Mouse (Mus musculus): Measurements from ENCODE around the gene Atp6v0c.

Atp6v0c gene

GRCm38 (mm10) chr17:24169317-24170065 is at the start of gene Atp6v0c:
Atp6v0c (minus strand) TSS chr17:24169702.
- in situ Hi-C loops (cut with MboI, MseI), result no loop called here

GRCm38 (mm10) chr17:24216836-24217235 is 47.3 kb upstream of the Atp6v0c start:
- in situ Hi-C loops (cut with MboI, MseI), result no loop called here

GRCm38 (mm10) chr17:24213186-24213585 is 43.7 kb upstream of the Atp6v0c start:
- in situ Hi-C loops (cut with MboI, MseI), result no loop called here

- in situ Hi-C loops (cut with MboI, MseI), result no loop called here
Observed at GRCm38 (mm10) chr17:24212441-24213018, 43.0 kb upstream of the Atp6v0c start.

DNA sequence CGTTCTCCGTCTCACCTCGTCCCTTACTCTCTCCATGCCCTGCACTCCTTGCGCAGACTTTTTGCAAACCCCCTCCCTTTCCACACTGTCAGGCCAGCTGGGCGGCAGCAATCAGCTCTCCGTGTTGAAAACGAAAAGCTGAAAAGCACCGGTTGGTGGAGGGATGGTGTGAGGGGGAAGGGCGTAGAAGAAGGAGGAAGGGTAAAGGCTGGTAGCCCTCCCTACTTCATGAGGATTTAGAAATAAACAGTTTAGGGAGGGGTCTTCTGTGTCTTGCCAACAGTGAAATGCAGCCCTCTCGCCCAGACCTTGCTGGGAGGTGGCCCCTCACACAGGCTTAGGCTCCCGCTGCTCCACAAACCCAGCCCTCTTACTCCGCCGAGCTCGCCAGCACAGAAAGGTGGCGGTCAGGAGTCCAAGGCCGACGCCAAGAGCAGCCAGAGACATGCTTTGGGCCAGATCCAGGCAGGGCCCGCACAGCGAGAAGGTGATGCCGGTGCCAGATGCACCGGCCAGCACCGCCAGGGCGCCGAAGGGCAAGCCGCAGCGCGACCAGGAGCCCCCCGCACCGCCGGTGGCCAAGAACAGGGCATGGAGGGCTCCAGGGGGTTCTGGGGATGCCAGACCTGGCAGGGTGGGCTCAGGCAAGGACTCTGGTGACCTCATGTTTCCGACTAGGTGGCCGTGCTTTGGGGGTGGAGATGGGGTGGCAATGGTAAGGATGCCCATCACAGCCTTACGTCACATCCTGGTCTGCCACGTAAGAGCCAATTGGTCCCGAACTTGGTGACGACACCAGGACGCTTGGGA is 42.3 kb upstream of the Atp6v0c start:
- in situ Hi-C loops (cut with MboI, MseI), result no loop called here

DNA sequence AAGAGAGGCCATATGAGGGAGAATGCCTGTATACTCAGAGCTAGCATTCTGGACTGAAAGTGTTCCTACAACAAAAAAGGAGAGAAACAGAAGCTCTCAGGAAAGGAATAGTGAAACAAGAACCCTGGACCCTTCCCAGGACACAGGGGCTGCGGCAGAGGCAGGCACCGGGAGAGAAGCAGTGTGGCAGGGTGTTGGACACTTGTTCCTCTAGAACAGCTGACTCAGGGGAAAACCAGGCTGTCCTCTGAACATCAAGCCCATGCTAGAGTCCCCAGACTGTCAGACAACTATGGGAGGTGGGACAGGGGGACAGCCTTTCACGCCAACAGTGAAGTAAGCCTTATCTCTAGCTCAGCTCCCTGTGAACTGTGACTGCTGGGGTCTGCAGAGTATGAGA is 41.1 kb upstream of the Atp6v0c start:
- in situ Hi-C loops (cut with MboI, MseI), result no loop called here

DNA sequence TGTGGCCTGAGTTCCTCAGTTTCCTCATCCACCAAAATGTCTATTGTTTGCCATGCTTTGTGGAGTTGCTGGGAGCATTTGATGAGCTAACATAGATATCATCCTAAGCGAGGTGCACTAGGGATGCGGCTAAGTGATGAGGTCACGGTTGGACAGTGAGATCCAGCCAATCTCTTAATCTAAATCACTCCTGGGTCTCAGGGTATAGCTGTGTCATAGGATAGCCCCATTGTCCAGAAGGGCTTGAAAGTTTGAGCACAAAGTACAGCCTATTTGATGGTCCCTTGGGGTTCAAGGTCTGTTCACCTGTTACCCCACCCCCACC is 40.4 kb upstream of the Atp6v0c start:
- in situ Hi-C loops (cut with MboI, MseI), result no loop called here

DNA sequence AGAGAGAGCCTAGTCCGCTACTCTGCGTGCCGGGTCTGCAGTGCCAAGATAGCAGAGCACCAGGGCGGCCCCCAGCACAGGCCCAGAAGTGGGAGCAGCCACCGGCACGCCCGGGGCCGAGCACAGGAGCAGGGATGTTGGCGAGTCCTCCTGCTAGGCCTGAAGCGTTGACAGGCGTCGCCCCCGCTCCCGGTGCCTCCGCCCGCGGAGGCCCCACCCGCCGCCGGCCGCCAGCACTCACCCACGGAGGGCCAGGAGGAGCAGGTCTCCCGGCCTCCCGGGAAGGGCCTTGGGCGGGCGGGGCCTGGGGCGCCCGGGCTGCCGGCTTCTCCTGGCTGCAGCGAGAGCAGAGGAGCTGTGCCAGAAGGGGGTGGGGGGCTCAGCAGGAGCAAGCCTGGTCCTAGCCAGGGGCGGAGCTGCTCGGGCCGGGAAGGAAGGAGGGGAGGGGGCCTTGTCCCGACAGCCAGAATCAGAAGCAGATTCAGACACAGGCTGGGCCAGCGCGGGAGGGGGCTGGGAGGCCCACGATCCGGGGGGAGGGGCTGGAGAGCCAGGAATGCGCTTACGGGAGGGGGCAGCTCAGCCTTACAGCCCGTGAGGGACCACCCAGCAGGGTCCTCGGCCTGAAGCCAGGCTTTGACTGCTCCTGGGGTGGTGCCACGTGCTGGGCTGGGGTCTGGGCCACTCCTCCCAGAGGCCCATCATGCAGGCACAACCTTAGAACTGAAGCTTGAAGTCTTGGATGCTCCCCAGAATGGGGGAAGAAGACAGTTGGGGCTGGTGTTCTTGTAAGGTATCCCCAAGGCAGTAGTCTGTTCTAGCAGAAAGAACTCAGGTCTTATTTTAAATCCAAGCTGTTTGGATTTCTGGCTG is 39.8 kb upstream of the Atp6v0c start, which contains the start of gene Ntn3:
Gene Ntn3 (minus strand): TSS at position 489 of the 873 bp plus-strand sequence.
- in situ Hi-C loops (cut with MboI, MseI), result no loop called here

DNA sequence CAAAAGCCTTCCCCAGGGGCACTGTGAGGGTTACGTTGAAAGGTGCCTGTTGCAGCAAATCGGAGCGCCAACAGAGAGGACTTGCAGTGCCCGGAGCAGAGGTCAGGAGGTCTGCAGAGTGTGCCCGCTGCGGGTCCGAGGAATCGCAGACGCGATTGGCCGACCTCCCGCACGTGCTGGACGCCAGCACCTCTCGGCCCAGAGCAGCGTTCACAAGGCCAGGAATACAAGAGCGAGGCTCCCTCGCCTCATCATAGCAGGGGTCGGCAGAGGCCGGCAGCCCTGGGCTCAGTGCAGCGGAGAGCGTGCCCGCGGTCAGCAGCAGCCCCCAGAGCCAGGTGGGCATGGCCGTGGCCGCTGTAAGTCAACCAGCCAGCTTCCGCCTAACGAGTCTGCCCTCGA is 39.1 kb upstream of the Atp6v0c start:
- in situ Hi-C loops (cut with MboI, MseI), result no loop called here

DNA sequence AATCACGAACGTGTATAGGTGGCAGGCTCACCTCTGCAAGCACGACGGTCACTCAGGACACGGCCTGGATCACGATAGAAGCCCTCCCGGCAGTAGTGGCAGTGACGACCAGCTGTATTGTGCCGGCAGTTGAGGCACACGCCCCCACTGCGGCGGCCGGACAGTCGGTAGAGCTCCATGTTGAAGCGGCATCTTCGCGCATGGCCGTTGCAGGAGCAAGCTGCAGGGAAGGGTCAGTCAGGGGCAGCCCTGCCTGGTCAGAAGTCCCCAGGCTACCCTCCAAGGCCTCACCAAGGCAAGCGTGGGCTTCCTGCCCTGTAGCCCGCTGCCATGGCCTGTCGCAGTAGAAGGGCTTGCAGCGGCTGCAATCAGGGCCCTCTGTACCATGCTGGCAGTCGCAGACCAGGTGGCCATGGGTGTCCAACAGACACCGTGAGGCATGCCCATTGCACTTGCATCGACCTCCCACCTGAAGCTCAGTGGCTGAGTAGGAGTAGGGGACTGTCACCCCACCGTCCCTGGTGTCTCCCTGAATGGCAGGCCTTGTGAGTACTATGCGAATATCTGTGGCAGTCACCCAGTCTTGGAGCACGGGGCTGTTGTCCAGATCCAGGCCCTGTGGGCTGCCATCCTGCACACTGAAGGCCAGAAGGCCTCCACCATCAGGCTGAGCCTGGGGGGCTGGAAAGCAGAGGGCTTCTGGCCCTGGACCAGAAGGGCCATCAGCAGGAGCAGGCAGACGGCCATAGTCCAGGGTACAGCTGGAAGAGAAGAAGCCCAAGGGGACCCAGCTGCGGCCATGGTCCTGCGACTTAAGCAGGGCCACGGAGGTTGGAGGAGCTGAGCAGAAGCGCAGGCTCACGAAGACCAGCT is 38.5 kb upstream of the Atp6v0c start:
- in situ Hi-C loops (cut with MboI, MseI), result no loop called here

DNA sequence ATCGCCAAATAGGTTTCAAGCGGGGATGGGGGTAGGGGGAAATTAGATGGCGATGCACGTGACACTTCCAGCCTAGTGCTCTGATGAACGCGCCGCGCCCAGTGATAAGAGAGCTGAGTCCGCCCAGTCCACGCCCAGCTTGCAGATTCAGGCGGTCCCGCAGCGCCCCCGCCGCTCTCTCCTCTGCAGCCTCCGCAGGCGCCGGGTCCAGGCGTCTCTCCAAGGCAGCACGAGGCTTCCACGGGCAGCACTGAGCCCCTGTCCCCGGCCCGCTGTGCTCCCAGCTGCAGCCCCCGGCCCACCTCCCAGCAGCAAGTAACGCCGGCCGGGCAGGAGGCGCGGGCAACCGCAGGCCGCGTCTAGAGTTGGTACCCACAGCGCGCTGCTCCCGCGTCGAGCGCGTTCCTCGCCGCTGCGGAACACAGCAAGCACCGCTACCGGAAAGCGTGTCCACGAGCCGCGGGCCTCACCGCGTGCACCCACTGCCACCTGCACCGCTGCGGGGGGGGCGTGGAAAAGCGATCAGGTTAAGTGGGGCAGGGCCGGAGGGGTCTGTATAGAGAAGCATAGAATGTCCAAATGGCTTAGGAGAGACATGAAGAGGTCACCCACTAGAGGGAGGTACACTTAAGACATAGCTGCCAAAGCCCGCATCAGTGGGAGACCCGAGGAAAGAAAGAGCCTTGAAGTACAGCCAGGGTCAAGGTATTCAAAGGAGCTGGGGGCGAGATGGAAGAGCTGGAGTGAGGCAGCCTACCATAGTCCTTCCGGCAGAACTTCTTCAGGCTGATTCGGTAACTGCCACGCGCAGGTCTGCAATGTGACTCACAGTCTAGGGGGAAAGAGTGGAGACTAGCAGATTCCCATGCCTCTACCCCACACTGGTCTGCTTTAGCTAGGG is 37.2 kb upstream of the Atp6v0c start:
- in situ Hi-C loops (cut with MboI, MseI), result no loop called here

DNA sequence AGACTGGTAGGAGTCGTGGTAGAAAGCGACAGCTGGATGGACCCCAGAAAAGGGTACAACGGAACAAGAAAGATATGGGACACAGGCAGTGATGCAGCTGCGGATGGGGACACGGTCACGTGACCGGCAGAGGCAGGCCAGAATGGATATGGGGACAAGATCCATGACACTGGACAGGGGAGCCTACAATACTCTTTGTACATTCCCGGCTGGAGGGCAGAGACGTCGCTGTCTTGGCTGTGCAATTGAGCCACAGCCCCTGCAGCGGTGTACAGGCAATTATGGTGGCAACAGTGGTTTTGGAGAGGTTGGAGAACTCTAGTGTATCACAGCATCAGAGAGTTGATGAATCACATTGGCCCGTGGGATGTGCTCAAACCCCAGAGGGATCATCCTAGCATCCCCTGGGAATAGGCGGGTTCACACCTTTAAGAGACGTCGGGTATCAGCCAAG is 36.4 kb upstream of the Atp6v0c start:
- in situ Hi-C loops (cut with MboI, MseI), result no loop called here

- in situ Hi-C loops (cut with MboI, MseI), result no loop called here
Observed at GRCm38 (mm10) chr17:24205284-24205888, 35.9 kb upstream of the Atp6v0c start, which contains the start of gene Tbc1d24. Tbc1d24 (minus strand) TSS chr17:24205562.

GRCm38 (mm10) chr17:24204846-24205245 is 35.3 kb upstream of the Atp6v0c start:
- in situ Hi-C loops (cut with MboI, MseI), result no loop called here

DNA sequence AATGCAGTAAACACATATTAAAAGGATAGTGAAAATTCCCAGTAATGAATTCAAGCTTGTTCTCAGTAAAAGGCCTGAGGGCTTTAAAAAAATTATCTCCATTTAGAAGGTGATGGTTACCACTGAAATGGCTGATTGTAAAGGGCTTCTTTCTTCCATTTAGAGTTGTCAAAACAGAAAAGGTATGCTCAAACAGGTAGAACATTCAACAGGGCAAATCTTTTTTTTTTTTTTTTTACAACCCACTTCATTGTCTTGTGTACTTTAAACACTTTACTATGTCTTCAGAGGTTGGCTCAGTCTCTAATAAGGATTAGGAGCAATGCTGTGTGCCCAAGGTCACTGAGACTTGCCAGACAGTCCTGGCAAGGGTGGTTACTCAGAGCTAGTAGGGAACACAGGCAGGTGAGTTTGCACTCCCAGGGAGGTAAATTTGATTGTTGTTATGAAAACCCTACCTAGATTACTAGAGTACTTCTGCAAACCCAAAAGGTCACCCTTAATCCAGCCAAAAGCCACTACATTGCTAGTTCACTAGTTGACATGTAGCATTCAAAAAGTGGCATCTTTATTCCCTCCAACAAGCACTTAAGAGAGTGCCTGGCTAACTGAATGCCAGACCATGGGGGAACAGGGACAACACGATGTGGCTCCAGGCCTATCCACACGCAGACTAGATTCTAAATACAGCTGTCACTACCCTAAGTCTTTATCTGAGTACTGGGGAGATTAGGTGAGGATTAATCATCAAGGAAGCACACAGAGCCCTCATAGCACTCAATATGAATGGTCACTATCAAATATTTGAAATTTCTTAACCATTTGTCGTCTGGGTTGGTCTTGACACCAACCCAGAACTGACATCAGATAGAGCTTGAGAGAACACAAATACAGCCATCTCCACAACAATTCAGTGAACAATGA is 34.4 kb upstream of the Atp6v0c start:
- in situ Hi-C loops (cut with MboI, MseI), result no loop called here

DNA sequence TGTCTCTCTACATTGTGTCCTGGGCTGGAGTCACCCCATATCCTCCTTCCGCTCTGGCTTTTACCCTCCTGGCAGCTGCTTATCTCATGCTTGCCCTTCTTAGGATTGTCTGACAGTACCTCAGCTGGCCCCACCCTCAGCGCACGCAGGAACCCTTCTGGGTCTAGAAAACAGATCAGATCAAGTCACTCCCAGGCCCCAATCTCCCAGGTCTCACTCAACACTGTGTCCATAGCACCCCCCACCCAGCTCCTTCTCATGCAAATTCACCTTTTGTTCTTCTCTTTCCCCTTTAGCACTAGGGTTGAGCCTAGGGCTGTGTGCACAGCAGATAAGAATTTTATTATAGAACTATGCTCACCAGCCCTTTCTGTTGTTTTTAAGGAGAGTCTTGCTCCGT is 33.6 kb upstream of the Atp6v0c start:
- in situ Hi-C loops (cut with MboI, MseI), result no loop called here

GRCm38 (mm10) chr17:24201092-24201491 is 31.6 kb upstream of the Atp6v0c start:
- in situ Hi-C loops (cut with MboI, MseI), result no loop called here

GRCm38 (mm10) chr17:24199741-24200140 is 30.2 kb upstream of the Atp6v0c start:
- in situ Hi-C loops (cut with MboI, MseI), result no loop called here
